Mouse (Mus musculus): Measurements from ENCODE around the gene Cdk19. TPM values are rescaled to one million over a fixed set of nuclear protein-coding genes. Genes with fewer than 3 reads are reported as not detected.
"Not testable (repeated sequence)": the region's sequence is repeated elsewhere in the genome, so short reads cannot be mapped to it uniquely, and the experiment has no call there.

Gene Cdk19
- total RNA-seq, 2 experiments from 2014 or later = 4.8 to 6.8 TPM

DNA sequence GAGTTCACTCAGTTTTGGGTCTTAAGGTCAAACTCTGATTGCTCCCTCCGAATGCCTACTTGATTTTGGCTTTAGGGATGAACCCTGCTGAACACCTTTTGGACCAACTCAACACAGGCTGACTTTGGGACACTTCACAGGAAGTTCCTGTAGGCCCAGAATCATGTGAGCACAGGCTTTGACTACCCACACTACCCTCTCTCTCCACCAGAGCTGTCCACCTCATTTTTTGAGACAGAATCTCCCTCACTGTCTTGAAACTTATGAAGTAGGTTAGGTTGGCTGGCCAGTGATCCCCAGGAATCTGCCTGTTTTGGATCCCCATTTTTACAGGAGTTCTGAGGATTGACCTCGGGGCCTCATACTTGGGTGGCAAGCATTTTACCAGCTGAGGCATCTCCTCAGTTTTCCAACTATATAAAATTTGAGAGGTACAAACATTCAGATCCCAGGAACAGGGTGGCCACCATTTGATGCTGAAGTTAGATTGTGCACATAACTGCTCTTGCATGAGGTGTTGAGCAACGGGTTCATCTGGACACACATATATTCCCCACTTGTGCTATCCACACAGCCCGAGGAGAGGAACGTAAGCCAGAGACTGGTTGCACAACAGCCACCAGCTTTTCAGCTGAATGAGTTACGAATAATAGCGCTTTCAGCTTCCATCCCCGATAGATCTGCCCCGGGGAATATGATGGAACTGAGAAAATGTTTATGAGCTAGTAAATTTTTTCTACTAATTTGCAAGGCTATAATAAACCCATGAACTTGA lies 184.9 kb downstream of the Cdk19 start:
- DNase-seq = no peak

- DNase-seq = no peak
Measured at GRCm38 (mm10) chr10:40524991-40525390, 185.6 kb downstream of the Cdk19 start.

GRCm38 (mm10) chr10:40525616-40526155 lies 186.3 kb downstream of the Cdk19 start:
- DNase-seq = no peak

- DNase-seq = no peak
Measured at GRCm38 (mm10) chr10:40526301-40526761, 187.0 kb downstream of the Cdk19 start.

DNA sequence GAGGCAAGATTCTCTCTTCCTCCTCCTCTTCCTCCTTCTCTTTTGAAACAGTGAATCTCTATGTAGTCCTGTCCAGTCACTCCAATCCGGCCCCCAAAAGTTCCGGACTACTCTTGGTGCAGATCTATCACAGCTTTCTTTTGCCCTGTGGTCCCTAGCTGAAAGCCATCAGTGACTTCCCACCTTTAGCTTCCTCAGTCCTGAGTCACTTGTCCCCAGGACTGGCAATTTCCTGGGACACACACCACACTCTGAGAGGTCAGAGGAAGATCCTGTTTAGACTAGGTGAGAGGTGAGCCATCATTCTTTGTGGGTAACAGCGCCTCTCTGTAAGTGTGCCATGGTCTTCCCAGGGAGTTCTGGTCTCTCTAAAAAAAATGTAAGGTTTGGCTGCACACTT lies 187.6 kb downstream of the Cdk19 start:
- no peak for DNase-seq

GRCm38 (mm10) chr10:40527573-40527972 lies 188.2 kb downstream of the Cdk19 start:
- DNase-seq = no peak

GRCm38 (mm10) chr10:40528668-40529067 lies 189.3 kb downstream of the Cdk19 start:
- DNase-seq = no peak

DNA sequence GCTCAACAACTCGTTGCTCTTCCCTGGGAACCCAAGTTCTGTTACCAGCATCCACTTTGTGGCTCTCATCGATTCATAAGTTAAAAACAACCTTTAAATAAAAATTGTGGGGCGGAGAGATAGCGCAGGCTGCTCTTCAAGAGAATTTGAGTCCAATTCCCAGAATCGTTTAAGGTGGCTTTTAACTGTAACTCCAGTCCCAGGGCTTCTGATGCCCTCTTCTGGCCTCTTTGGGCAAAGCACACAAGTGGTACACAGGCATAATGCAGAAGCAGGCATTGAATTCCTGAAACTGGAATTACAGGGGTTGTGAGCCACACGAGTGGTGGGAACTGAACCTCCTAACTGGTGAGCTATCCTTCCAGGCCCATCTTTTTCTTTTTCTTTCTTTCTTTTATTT lies 190.3 kb downstream of the Cdk19 start:
- no peak for DNase-seq

GRCm38 (mm10) chr10:40530661-40531060 lies 191.3 kb downstream of the Cdk19 start:
- no peak for DNase-seq

- not testable (repeated sequence) for DNase-seq
Measured at GRCm38 (mm10) chr10:40532586-40532985, 193.2 kb downstream of the Cdk19 start.

Other genes with a start within 250 kb of the Cdk19 start
- 10 to 100 TPM; 24.1 to 39.7 TPM for gene Slc16a10, start 197.3 kb upstream of the Cdk19 start, total RNA-seq (2021)
- 10 to 100 TPM; 11.8 to 14.0 TPM for gene Rpf2, start 92.5 kb upstream of the Cdk19 start, total RNA-seq (2021)
- gene Gtf3c6, start 81.5 kb upstream of the Cdk19 start, total RNA-seq (2021) = 10 to 100 TPM; 19.2 to 19.5 TPM
- gene Amd1, start 37.4 kb upstream of the Cdk19 start, total RNA-seq (2021) = 100 to 1,000 TPM in 1 of 2 experiments, 10 to 100 TPM in 1; 51.9 to 108 TPM
- gene Slc22a16, start 230.8 kb downstream of the Cdk19 start, total RNA-seq (2021) = not detected